Comparison of ENCODE assay signal across 16 mouse cellular contexts in genomic region chr13:9938798-9939485, GRCm38 (mm10).
DNase-seq lines count a peak whose midpoint lies in the region; ATAC-seq and TF ChIP-seq lines count a peak whose summit lies in the region.
"Had no signal": no experiment of that assay in that cellular context is flagged by ENCODE, and none has a peak within 500 bp of the region (broad histone marks: within the 10 kb centered on the region; RNA-seq: fewer than 3 reads in every experiment).

No protein-coding gene starts in this region.

- H3K4me3 ChIP-seq in kidney, adult 2 months (ENCODE audit: insufficient read depth, low read depth, low read length) = no peak overlapping the region
- H3K4me3 ChIP-seq in heart, embryonic 16.5 days (ENCODE audit: low read length) = no peak overlapping the region
- H3K4me3 ChIP-seq: embryonic facial prominence, embryonic 13.5 days had no signal

- H3K9me3 ChIP-seq in heart, embryonic 16.5 days (replicated peaks; ENCODE audit: control insufficient read depth, low read length) = 0 out of 2 replicates have a peak, but pooled peaks cover 3% of the 10 kb centered on the region
- H3K9me3 ChIP-seq: embryonic facial prominence, embryonic 13.5 days had no signal

- peak; percentile 11 for DNase-seq in kidney, adult 2 months
- no peak for DNase-seq in kidney, adult 8-10 months
- peak; percentile 59 for DNase-seq in Muller cell, postnatal 12 days (ENCODE audit: inconsistent ontology term)
- DNase-seq in lung, postnatal 14 days = peak; percentile 56
- DNase-seq in retina, postnatal 1 day = no peak
- DNase-seq in MN1 (ENCODE audit: low spot score) = no peak
- DNase-seq: adrenal gland, postnatal 36 days; cerebellum, adult 11-12 months; forebrain, postnatal 0 days; gastrocnemius, postnatal 25 days; left cerebral cortex, postnatal 4 days; right cerebral cortex, postnatal 25 days; thymus, postnatal 4 days had no signal

- no peaks in the 10 kb centered on the region for H3K36me3 ChIP-seq in kidney, adult 2 months (ENCODE audit: control insufficient read depth, insufficient read depth, low read length)
- H3K36me3 ChIP-seq in heart, embryonic 16.5 days (ENCODE audit: control insufficient read depth, insufficient read depth) = no peaks in the 10 kb centered on the region
- H3K36me3 ChIP-seq: embryonic facial prominence, embryonic 13.5 days had no signal

- ATAC-seq in heart, embryonic 16.5 days (replicated peaks; ENCODE audit: extremely low read depth, insufficient read depth, low FRiP score) = peak; percentile 75
- ATAC-seq in inflammation-experienced regulatory T-cells, adult 6 months = no peak
- ATAC-seq: forebrain, postnatal 0 days had no signal

- H3K27ac ChIP-seq in kidney, adult 2 months (ENCODE audit: insufficient read depth, low read depth, low read length) = no peak overlapping the region
- H3K27ac ChIP-seq in heart, embryonic 16.5 days (ENCODE audit: low read length) = no peak overlapping the region
- H3K27ac ChIP-seq: embryonic facial prominence, embryonic 13.5 days had no signal

- WGBS in kidney, adult 2 months = 46% methylated on average over 3 of the region's 3 CpGs
- WGBS in heart, embryonic 16.5 days = 53% methylated on average over 3 of the region's 3 CpGs

- no peaks in the 10 kb centered on the region for H3K4me1 ChIP-seq in kidney, adult 2 months (ENCODE audit: control insufficient read depth, insufficient read depth, low read length)
- H3K4me1 ChIP-seq in heart, embryonic 16.5 days (ENCODE audit: control insufficient read depth, insufficient read depth, low read length) = no peaks in the 10 kb centered on the region
- H3K4me1 ChIP-seq: embryonic facial prominence, embryonic 13.5 days had no signal

- no peak for TF ChIP-seq POLR2A in kidney, adult 2 months (IDR thresholded peaks at IDR 0.05; ENCODE audit: low read depth, low read length)

- H3K27me3 ChIP-seq in kidney, adult 2 months (replicated peaks; ENCODE audit: control insufficient read depth, insufficient read depth, low read length) = no peaks in the 10 kb centered on the region
- H3K27me3 ChIP-seq in heart, embryonic 16.5 days (ENCODE audit: control insufficient read depth, insufficient read depth, low read length) = no peaks in the 10 kb centered on the region
- H3K27me3 ChIP-seq: embryonic facial prominence, embryonic 13.5 days had no signal

- no peak overlapping the region for H3K9ac ChIP-seq in heart, embryonic 16.5 days (ENCODE audit: low read length)
- H3K9ac ChIP-seq: embryonic facial prominence, embryonic 13.5 days; forebrain, postnatal 0 days had no signal

- no peak overlapping the region for H3K4me2 ChIP-seq in heart, embryonic 16.5 days (ENCODE audit: low read depth, low read length)
- H3K4me2 ChIP-seq: embryonic facial prominence, embryonic 13.5 days had no signal

- no peak for TF ChIP-seq CTCF in kidney, adult 2 months (conservative IDR thresholded peaks at IDR 0.05; ENCODE audit: insufficient read depth, insufficient read length, low read depth, low read length)

Comparison
In these comparisons a context has a peak if more than half of its experiments do, and no peak if none do; other contexts are left out.
1. DNase-seq: peak in kidney, adult 2 months (single experiment), Muller cell, postnatal 12 days (single experiment) and lung, postnatal 14 days (single experiment); none in kidney, adult 8-10 months (0 of 2), retina, postnatal 1 day (single experiment) and MN1 (single experiment).